Mouse (Mus musculus): ENCODE measurements around the gene Ppp1r36.
"Not testable (repeated sequence)": the region's sequence is repeated elsewhere in the genome, so short reads cannot be mapped to it uniquely, and the experiment has no call there.

DNA sequence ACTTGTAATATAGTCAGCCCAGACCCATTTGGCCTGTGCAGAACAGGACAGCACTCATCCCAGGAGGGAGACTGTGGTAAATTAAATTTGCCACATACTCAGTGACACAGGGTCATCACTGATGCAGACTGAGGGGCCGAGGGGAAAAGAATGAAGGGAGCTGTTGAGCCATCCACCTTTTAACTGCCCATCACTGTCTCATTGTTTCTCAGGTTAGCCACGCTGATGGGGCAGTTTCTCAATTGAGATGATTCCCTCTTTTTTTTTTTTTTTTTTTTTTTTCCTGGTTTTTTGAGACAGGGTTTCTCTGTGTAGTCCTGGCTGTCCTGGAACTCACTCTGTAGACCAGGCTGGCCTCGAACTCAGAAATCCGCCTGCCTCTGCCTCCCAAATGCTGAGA, 41.1 kb downstream of the Ppp1r36 start:
- TF ChIP-seq POLR2A (IDR thresholded peaks at IDR 0.05; ENCODE audit: insufficient read depth, low read length); EP300 (IDR thresholded peaks at IDR 0.05; ENCODE audit: insufficient read depth, low read depth, low read length): not testable (repeated sequence)
